Mouse (Mus musculus) neural tube, embryonic 13.5 days (tissue): ENCODE measurements at regions not wholly inside any gene's neighbourhood (a gene's known extent, or its start where the extent isn't known, plus 50 kb on each side); places are given as distances from the start of the nearest gene placed in this dataset.

Experiments used
- ATAC-seq: fragments of 200-750 bp; cut with Nextera tagmentation; 2 replicates; pipeline ENCODE4 v1.8.0; 2017; ENCODE audit warnings: low read depth, mild to moderate bottlenecking, moderate TSS enrichment, moderate library complexity
- H3K27ac ChIP-seq: fragments of 300-500 bp; sonication (generic); replicated peaks from 2 replicates; pipeline ENCODE4 v1.5.1; 2015; ENCODE audit warnings: moderate library complexity, mild to moderate bottlenecking, inconsistent platforms
- H3K27me3 ChIP-seq: fragments of 300-500 bp; sonication (generic); 2 replicates; pipeline ENCODE4 v1.6.1; 2015; ENCODE audit warnings: mild to moderate bottlenecking, inconsistent platforms
- H3K36me3 ChIP-seq: fragments of 300-500 bp; sonication (generic); 2 replicates; pipeline ENCODE4 v1.6.1; 2015; ENCODE audit warnings: mild to moderate bottlenecking, inconsistent platforms
- H3K4me1 ChIP-seq: fragments of 300-500 bp; sonication (generic); replicated peaks from 2 replicates; pipeline ENCODE4 v1.6.1; 2015; ENCODE audit warnings: inconsistent platforms
- H3K4me2 ChIP-seq: fragments of 300-500 bp; sonication (generic); 2 replicates; pipeline ENCODE4 v1.6.1; 2015; ENCODE audit warnings: inconsistent platforms, mild to moderate bottlenecking, moderate library complexity
- H3K4me3 ChIP-seq: fragments of 300-500 bp; sonication (generic); 2 replicates; pipeline ENCODE4 v1.5.1; 2015; ENCODE audit warnings: mild to moderate bottlenecking, inconsistent platforms
- H3K9ac ChIP-seq: fragments of 300-500 bp; sonication (generic); 2 replicates; pipeline ENCODE4 v1.6.1; 2015; ENCODE audit warnings: moderate library complexity, mild to moderate bottlenecking, inconsistent platforms
- H3K9me3 ChIP-seq: fragments of 300-500 bp; sonication (generic); 2 replicates; pipeline ENCODE4 v1.6.1; 2016; ENCODE audit warnings: inconsistent platforms
- WGBS: fragments of 180-500 bp; shearing (Covaris S2); methylation state at CpG from one replicate; pipeline ENCODE4 v1.1.7; 2015; 5-methylcytosine and 5-hydroxymethylcytosine counted together

DNA sequence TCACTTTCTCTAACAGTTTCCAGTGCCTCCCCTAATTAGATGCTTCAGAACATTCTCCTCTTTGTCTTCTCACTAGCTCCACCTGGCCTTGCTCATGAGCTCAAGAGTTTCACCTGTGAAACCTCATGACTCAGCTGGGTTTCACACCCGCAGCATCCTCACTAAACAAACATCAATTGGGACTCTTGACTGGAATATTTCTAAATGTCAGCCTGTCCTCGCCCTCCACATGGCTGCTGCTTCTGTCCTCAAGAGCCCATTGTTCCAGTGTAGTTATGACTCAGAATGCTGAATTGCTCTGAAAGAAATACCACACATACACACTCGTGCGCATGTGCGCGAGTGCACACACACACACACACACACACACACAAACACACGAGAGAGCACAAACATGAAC is 407.2 kb downstream of the Prss52 start:
- no peak overlapping the region for H3K9ac ChIP-seq
- no peak for ATAC-seq
- no peaks in the 10 kb centered on the region for H3K36me3 ChIP-seq
- no peaks in the 10 kb centered on the region for H3K9me3 ChIP-seq
- no peak overlapping the region for H3K27ac ChIP-seq
- H3K4me2 ChIP-seq = no peak overlapping the region
- H3K4me3 ChIP-seq = no peak overlapping the region
- no peaks in the 10 kb centered on the region for H3K4me1 ChIP-seq
- WGBS = 93% methylated on average over 7 of the region's 7 CpGs
- H3K27me3 ChIP-seq = no peaks in the 10 kb centered on the region

DNA sequence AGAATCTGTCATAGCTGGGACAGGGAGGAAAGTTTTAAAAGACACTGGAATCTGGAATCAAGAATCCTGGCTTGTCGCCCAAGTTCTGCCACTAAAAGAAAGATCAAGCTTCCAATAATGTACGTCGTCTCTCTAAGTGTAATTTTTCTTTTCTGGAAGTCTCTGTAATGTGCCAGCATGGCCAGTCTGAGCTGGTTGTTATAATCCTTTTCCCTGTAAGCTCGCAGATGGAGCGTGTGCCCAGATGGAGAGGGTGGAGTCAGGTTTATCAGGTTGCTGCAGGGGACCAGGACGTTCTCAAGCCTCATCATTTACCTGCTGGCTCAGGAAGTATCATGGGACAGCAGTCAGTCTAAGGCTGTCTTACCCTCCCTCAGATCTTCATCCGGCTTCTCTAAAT is 408.6 kb downstream of the Prss52 start:
- Histone ChIP-seq H3K36me3 (no peaks in the 10 kb centered on the region), H3K4me1 (no peaks in the 10 kb centered on the region), H3K4me2 (no peak overlapping the region), H3K9ac (no peak overlapping the region), H3K9me3 (no peaks in the 10 kb centered on the region), H3K4me3 (no peak overlapping the region), H3K27me3 (no peaks in the 10 kb centered on the region), H3K27ac (no peak overlapping the region)
- WGBS = 77% methylated on average over 7 of the region's 7 CpGs
- no peak for ATAC-seq

DNA sequence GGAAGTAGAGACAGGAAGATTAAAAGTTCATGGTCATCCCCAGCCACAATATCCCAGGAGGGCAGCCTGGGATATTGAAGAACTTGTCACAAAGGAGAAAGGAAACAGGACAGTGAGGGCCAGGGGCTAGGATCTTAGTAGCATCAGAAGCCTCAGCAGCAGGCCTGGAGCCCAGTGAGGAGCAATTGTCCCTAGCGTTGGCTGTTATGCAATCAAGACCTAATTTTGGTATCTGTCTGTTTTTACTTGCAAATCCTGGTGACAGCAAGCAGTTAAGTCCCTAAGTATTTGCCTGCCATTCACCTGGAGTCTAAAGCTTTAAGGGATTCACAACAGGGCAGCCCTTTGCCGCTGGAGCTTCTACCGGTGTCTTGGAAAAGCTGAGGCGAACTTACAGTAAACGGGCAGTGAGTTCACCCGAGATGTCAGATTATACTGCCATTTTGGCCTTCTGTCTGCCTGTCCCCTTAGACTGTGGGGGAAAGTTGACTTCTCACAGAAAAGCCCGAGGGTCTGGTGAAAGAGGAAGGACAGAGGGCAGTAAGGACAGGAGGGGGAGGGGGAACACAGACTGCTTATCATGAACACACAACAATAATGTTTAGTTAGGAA is 413.6 kb downstream of the Prss52 start:
- H3K27ac ChIP-seq = no peak overlapping the region
- no peak overlapping the region for H3K4me3 ChIP-seq
- no peaks in the 10 kb centered on the region for H3K27me3 ChIP-seq
- no peaks in the 10 kb centered on the region for H3K4me1 ChIP-seq
- H3K9ac ChIP-seq = no peak overlapping the region
- no peaks in the 10 kb centered on the region for H3K36me3 ChIP-seq
- WGBS = 67% methylated on average over 7 of the region's 7 CpGs
- H3K4me2 ChIP-seq = no peak overlapping the region
- no peaks in the 10 kb centered on the region for H3K9me3 ChIP-seq
- ATAC-seq = no peak

DNA sequence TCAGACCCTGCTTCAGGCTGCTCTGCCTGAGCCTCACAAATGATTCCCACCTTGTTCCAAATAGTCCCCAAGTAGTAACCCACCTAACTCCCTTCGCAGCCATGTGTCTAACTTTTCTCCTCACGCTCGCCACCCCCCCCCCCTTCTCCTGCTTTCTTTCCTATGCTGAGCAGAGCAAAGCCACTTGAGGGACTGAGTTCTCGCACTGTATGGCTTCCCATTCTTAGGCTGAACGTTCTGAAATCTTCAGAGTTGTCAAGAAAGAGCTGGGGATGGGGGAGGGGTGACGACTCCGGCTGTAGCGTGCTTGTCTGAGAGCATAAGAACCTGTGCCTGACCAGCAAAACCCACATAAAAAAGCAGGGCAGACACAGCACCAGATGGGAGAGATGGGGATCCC is 420.6 kb downstream of the Prss52 start:
- no peak overlapping the region for H3K4me2 ChIP-seq
- 53% methylated on average over 8 of the region's 8 CpGs for WGBS
- peak; percentile 27; the same call in 1 of the 2 replicates for ATAC-seq
- no peaks in the 10 kb centered on the region for H3K27me3 ChIP-seq
- H3K27ac ChIP-seq = no peak overlapping the region
- H3K4me3 ChIP-seq = no peak overlapping the region
- no peak overlapping the region for H3K9ac ChIP-seq
- no peaks in the 10 kb centered on the region for H3K9me3 ChIP-seq
- peaks cover 21% of the 10 kb centered on the region for H3K4me1 ChIP-seq
- no peaks in the 10 kb centered on the region for H3K36me3 ChIP-seq

DNA sequence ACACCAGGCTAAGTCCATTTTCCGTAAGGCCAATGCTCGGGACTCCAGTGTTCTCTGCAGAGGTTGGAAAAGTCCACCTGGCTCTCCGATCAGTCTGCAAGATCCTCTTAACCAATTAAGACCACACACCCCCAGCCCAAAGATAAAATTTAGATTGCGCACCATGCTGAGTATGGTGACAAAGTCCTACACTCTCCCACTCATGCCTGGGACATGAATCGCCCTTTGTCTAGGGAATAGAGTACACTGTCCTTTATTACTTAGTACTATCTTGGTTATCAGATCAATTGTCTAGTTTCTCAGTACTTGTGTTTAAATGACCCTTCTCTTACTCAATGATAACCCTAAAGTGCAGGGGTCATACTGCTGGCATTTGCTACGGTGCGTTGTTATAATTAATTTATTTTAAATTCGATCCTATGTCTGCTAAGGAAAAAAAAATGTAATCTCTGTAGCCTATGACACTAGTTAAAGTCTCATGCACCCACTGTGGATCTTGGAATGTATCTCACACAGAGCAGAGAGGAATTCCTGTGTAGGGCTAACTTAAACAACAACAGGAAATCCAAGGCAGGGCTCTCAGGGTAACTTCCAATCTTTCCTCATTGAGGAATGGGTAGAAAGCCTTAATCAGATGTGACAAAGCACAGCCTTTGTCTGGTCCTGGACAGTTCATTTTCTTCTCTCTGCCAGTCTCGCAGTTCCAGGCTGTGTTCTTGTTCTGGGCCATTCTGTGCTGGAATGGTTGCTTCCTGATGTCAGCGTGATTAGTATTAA is 421.4 kb downstream of the Prss52 start:
- Histone ChIP-seq H3K9me3 (no peaks in the 10 kb centered on the region), H3K4me1 (peaks cover 21% of the 10 kb centered on the region), H3K36me3 (no peaks in the 10 kb centered on the region), H3K4me2 (no peak overlapping the region), H3K4me3 (no peak overlapping the region), H3K27me3 (no peaks in the 10 kb centered on the region), H3K27ac (0 out of 2 replicates have a peak overlapping the region, but pooled peaks have one; percentile 2), H3K9ac (no peak overlapping the region)
- ATAC-seq = no peak
- 79% methylated on average over 10 of the region's 10 CpGs for WGBS

DNA sequence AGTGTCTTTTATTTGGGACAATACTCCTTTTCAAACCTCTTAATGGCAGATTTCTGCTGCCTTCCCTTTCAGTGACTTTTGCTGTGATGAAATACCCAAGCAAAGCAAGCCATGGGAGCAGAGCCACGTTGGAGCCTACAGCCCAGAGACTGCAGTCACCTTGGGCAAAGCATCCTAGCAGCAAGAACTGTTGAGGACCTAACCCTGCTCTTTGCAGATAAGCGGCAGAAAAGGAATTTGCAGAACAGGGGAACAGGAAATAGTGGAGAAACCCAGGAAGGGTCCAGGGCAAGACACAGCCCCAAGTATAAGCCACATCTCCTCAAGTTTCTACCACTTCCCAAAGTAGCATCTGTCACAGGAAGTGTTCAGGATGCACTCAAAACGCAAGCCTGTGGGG is 426.5 kb downstream of the Prss52 start:
- Histone ChIP-seq H3K27ac (no peak overlapping the region), H3K27me3 (no peaks in the 10 kb centered on the region), H3K4me3 (no peak overlapping the region), H3K4me1 (peaks cover 41% of the 10 kb centered on the region), H3K9me3 (no peaks in the 10 kb centered on the region), H3K4me2 (no peak overlapping the region), H3K36me3 (no peaks in the 10 kb centered on the region), H3K9ac (no peak overlapping the region)
- ATAC-seq = no peak
- 76% methylated on average over 3 of the region's 3 CpGs for WGBS

DNA sequence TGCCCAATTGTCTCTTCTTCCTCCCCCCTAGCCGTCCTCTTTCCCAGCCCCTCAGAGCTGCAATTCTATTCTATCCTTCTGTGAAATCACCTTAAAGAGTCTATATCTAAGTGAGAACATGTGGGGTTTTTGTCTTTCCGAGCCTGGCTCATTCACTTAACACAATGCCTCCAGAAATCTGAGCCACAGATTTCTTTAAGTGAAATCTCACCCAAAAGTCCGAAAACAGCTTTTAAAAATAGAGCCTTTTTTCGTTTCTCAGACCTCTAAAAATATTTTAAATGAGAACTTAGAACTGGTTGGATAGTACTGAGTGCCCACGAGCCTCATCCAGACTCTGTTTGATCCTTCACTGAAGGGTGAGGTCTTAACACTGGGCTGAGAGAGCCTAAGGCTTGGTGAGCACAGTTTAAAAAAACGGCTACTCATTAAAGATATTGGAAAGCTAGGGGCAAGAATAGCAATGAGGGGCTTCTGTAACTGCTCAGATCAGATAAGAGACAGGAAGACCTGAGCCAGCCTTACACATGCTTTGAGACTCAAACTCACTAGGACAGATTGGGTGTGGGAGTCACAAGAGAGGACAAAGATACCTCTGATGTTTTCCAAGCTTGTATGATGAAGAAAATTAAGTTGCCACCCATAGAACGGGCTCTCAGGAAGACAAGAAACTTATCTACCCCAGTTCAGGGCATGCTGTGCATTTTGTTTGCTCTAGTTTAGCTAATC is 427.3 kb downstream of the Prss52 start:
- no peak for ATAC-seq
- 59% methylated on average over 7 of the region's 7 CpGs for WGBS
- Histone ChIP-seq H3K9ac (no peak overlapping the region), H3K9me3 (no peaks in the 10 kb centered on the region), H3K4me1 (peaks cover 33% of the 10 kb centered on the region), H3K36me3 (no peaks in the 10 kb centered on the region), H3K4me2 (no peak overlapping the region), H3K4me3 (no peak overlapping the region), H3K27me3 (no peaks in the 10 kb centered on the region), H3K27ac (no peak overlapping the region)

DNA sequence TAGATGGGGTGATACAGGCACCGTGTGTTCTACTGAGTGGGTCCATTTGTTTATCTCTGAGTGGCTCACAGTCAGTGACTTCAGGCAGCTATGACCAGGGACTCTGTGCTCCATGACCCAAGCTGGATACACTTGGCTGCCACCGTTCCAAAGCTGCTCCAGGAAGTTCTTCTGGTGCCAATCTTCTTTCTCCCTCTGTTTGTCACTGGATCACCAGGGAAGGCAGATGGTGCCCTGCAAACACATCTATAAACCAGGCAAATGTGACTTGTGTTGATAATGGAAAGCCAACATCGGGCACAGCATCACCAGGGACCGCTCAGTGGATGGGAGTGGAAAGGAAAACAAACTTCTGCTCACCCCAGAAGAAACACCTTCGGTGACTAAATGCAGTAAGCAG is 428.3 kb downstream of the Prss52 start:
- H3K9me3 ChIP-seq = no peaks in the 10 kb centered on the region
- peaks cover 33% of the 10 kb centered on the region for H3K4me1 ChIP-seq
- no peak overlapping the region for H3K9ac ChIP-seq
- no peaks in the 10 kb centered on the region for H3K36me3 ChIP-seq
- no peak overlapping the region for H3K4me2 ChIP-seq
- H3K27me3 ChIP-seq = no peaks in the 10 kb centered on the region
- no peak overlapping the region for H3K4me3 ChIP-seq
- no peak for ATAC-seq
- H3K27ac ChIP-seq = peak overlapping the region; percentile 89
- WGBS = 90% methylated on average over 5 of the region's 5 CpGs

DNA sequence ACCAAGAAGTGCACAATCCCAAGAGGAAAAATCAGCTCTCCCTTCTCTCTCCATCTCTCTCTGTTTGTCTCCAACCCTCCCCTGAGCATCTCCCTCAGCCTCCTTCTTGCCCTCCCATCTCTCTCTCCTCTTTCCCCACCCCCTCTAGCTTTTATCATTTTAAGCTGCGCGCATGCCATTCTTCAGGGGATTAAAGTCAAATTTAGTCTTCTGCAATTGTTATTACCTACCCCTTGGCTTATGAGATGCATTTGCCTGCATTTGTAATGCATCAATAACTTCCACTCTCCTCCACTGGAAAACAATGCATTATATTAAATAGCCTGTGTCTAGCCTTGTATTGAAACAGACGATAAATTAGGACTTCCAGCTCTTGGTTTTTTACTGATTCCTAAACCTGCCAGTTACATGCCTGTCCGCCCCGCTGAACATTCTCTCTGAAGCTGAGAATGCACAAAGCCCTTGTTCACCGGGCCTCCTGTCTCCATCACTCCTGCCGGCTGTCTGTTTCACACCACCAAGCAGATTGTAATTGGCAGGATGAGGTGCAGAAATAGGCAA is 429.6 kb downstream of the Prss52 start:
- peak overlapping the region; percentile 89 for H3K27ac ChIP-seq
- no peaks in the 10 kb centered on the region for H3K27me3 ChIP-seq
- no peaks in the 10 kb centered on the region for H3K9me3 ChIP-seq
- WGBS = 18% methylated on average over 7 of the region's 7 CpGs
- H3K4me1 ChIP-seq = peaks cover 33% of the 10 kb centered on the region
- no peak overlapping the region for H3K4me3 ChIP-seq
- 0 out of 2 replicates have a peak overlapping the region, but pooled peaks have one; percentile 0 for H3K4me2 ChIP-seq
- peak; percentile 83 for ATAC-seq
- peak overlapping the region; percentile 55 for H3K9ac ChIP-seq
- no peaks in the 10 kb centered on the region for H3K36me3 ChIP-seq

DNA sequence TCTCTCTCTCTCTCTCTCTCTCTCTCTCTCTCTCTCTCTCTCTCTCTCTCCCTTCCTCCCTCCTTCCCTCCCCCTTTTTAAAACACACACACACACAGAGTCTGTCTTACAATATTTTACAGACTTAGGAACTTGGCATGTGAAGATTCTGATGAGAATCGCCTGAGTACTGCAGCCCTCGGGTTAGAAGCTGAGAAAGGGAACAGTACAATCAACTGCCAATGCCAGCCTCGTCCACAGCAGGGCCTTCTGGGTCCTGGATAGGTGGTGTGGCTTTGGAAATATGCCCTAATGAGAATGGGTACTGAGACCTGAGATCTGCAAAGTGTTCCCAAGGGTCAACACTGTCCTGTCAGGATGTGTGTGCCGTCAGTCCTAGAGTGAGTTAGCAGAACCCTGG is 430.1 kb downstream of the Prss52 start:
- Histone ChIP-seq H3K4me3 (no peak overlapping the region), H3K27me3 (no peaks in the 10 kb centered on the region), H3K4me1 (peaks cover 33% of the 10 kb centered on the region), H3K9ac (peak overlapping the region; percentile 55; the same call in 1 of the 2 replicates), H3K27ac (peak overlapping the region; percentile 89), H3K4me2 (0 out of 2 replicates have a peak overlapping the region, but pooled peaks have one; percentile 0), H3K36me3 (no peaks in the 10 kb centered on the region), H3K9me3 (no peaks in the 10 kb centered on the region)
- WGBS = 32% methylated on average over 4 of the region's 4 CpGs
- ATAC-seq = peak; percentile 34; the same call in 1 of the 2 replicates

DNA sequence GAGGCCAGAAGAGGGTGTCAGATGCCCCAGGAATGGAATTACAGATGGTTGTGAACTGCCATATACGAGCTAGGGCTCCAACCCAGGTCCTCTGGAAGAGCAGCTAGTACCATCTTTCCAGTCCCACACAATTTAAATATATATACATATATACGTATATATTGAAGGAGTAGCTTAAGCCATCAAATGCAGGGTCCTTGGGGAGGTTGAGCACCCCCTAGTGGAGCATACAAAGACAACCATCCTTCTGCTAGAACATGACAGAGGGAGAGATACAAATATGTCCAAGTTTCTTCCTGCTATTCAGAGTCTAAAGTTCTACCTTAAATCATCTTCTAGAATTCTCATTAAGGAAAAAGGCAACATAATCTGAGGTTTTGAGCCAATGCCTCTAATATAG is 435.4 kb downstream of the Prss52 start:
- H3K4me2 ChIP-seq = no peak overlapping the region
- H3K27ac ChIP-seq = no peak overlapping the region
- ATAC-seq = no peak
- H3K27me3 ChIP-seq = no peaks in the 10 kb centered on the region
- WGBS = 50% methylated on average over 2 of the region's 2 CpGs
- H3K9me3 ChIP-seq = no peaks in the 10 kb centered on the region
- H3K9ac ChIP-seq = no peak overlapping the region
- H3K4me1 ChIP-seq = peaks cover 10% of the 10 kb centered on the region
- H3K36me3 ChIP-seq = no peaks in the 10 kb centered on the region
- H3K4me3 ChIP-seq = no peak overlapping the region

DNA sequence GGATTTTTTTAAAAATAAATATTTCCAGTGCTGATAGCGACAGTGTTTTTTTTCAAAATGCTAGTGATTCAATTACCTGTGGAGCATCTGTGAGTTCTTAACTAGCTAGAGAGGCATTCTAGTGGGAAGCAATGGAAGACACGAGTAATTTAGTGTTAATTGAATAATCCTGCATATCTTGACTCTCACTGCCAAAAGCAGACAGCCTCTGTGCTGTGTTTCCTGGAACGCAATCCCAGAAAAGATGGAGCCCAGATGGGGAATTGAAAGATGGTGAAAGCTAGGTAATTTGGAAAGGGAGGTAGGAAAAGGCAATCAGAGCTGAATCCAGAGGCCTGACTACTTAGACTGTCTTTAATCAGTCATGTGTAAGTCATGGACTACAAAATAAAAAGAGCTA is 441.0 kb downstream of the Prss52 start:
- Histone ChIP-seq H3K36me3 (no peaks in the 10 kb centered on the region), H3K9me3 (no peaks in the 10 kb centered on the region), H3K27ac (peak overlapping the region; percentile 33; the same call in 1 of the 2 replicates), H3K4me2 (no peak overlapping the region), H3K4me3 (no peak overlapping the region), H3K4me1 (no peaks in the 10 kb centered on the region), H3K9ac (no peak overlapping the region), H3K27me3 (no peaks in the 10 kb centered on the region)
- 69% methylated on average over 3 of the region's 3 CpGs for WGBS
- ATAC-seq = no peak
